Mouse (Mus musculus) heart, adult 2 months (tissue): ENCODE measurements at regions not wholly inside any gene's neighbourhood (a gene's known extent, or its start where the extent isn't known, plus 50 kb on each side); places are given as distances from the start of the nearest gene placed in this dataset.

Experiments used
- CTCF ChIP-seq: fragments of 200-600 bp; IDR thresholded peaks from 2 replicates; pipeline ENCODE4 v1.8.1; 2022; ENCODE audit warnings: antibody characterized with exemption, mild to moderate bottlenecking, moderate library complexity
- EP300 ChIP-seq: fragments of 200-500 bp; IDR thresholded peaks from 2 replicates; pipeline ENCODE4 v1.6.1; 2011; ENCODE audit warnings: low read depth, low read length, control low read depth; ENCODE audit not compliant: insufficient read depth

DNA sequence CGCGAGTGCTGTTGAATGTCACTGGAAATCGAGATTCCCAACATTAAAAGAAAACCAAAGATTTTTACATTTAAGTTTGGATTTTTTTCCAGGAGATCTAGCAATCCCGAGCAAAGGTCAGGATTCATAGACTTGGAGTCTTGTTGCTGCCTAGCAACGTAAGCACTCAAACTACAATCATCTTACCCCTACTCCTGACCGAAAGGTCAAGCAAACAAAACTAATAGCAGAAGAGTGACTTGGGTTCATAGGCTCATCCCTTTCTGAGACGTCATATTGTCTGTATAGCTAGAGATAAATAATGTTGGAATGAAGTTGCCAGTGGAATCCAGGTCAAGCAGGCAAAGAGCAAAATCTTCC lies 169.9 kb downstream of the Pik3r1 start:
- TF ChIP-seq CTCF: no peak
- TF ChIP-seq EP300: no peak
